Mouse (Mus musculus) lung, postnatal 14 days (tissue): ENCODE results near the gene Fam166a.
A peak's percentile ranks its signal among the peaks of the same experiment; 100 is the strongest.
"Not testable (repeated sequence)": the region's sequence is repeated elsewhere in the genome, so short reads cannot be mapped to it uniquely, and the experiment has no call there.

Experiments
- DNase-seq: peaks from one replicate; pipeline ENCODE4 v3.0.0; 2021

Fam166a gene

GRCm38 (mm10) chr2:25243342-25243741, 24.8 kb downstream of the Fam166a start:
- DNase-seq = no peak

GRCm38 (mm10) chr2:25244144-25244543, 25.6 kb downstream of the Fam166a start:
- DNase-seq = no peak

GRCm38 (mm10) chr2:25246183-25247072, 27.9 kb downstream of the Fam166a start, which contains the start of gene AL732309.1:
Gene AL732309.1, minus strand, starts transcription at chr2:25246863.
- no peak for DNase-seq

GRCm38 (mm10) chr2:25252331-25252730, 33.8 kb downstream of the Fam166a start:
- DNase-seq = no peak

- DNase-seq = peak; percentile 87
Measured at GRCm38 (mm10) chr2:25255284-25255779, 36.8 kb downstream of the Fam166a start, which contains the start of gene Tmem203. Gene Tmem203, plus strand, starts transcription at chr2:25255439.

GRCm38 (mm10) chr2:25256443-25257109, 38.0 kb downstream of the Fam166a start:
- DNase-seq = peak; percentile 72

GRCm38 (mm10) chr2:25257250-25257649, 38.7 kb downstream of the Fam166a start:
- not testable (repeated sequence) for DNase-seq

GRCm38 (mm10) chr2:25258887-25259286, 40.3 kb downstream of the Fam166a start:
- no peak for DNase-seq

GRCm38 (mm10) chr2:25261870-25262269, 43.3 kb downstream of the Fam166a start:
- no peak for DNase-seq

GRCm38 (mm10) chr2:25262291-25262767, 43.8 kb downstream of the Fam166a start, which contains the start of gene Tprn:
Gene Tprn, plus strand, starts transcription at chr2:25262618.
- peak; percentile 95 for DNase-seq

- DNase-seq = peak; percentile 36
Measured at GRCm38 (mm10) chr2:25262795-25263622, 44.5 kb downstream of the Fam166a start.

GRCm38 (mm10) chr2:25263623-25264285, 45.2 kb downstream of the Fam166a start:
- DNase-seq = no peak

- no peak for DNase-seq
Measured at GRCm38 (mm10) chr2:25264286-25264660, 45.7 kb downstream of the Fam166a start.

GRCm38 (mm10) chr2:25264851-25265250, 46.3 kb downstream of the Fam166a start:
- DNase-seq = no peak

- no peak for DNase-seq
Measured at GRCm38 (mm10) chr2:25265897-25266656, 47.5 kb downstream of the Fam166a start.

- peak; percentile 37 for DNase-seq
Measured at GRCm38 (mm10) chr2:25266720-25267119, 48.2 kb downstream of the Fam166a start.

GRCm38 (mm10) chr2:25267241-25267640, 48.7 kb downstream of the Fam166a start:
- DNase-seq = no peak

GRCm38 (mm10) chr2:25267746-25268309, 49.3 kb downstream of the Fam166a start:
- no peak for DNase-seq
